Mouse (Mus musculus) monocyte, adult 5-6 weeks (primary cell): ENCODE measurements at regions not wholly inside any gene's neighbourhood (a gene's known extent, or its start where the extent isn't known, plus 50 kb on each side); places are given as distances from the start of the nearest gene placed in this dataset.

Experiments used
- ATAC-seq: fragments of 153-309, 156-312 bp; replicated peaks from 2 replicates; pipeline ENCODE4 v1.8.0; 2017; ENCODE audit warnings: mild to moderate bottlenecking; ENCODE audit not compliant: low TSS enrichment, insufficient number of reproducible peaks, severe bottlenecking, poor library complexity, low FRiP score

- no peak for ATAC-seq
Observed at GRCm38 (mm10) chr2:74973386-74973785, 147.8 kb downstream of the Mtx2 start.

GRCm38 (mm10) chr2:74974595-74975325 lies 149.2 kb downstream of the Mtx2 start:
- ATAC-seq, result no peak

- ATAC-seq, result no peak
Observed at GRCm38 (mm10) chr2:74977348-74977747, 151.7 kb downstream of the Mtx2 start.

GRCm38 (mm10) chr2:74977828-74978227 lies 152.2 kb downstream of the Mtx2 start:
- no peak for ATAC-seq

GRCm38 (mm10) chr2:74981856-74982255 lies 156.3 kb downstream of the Mtx2 start:
- no peak for ATAC-seq

GRCm38 (mm10) chr2:74993802-74994201 lies 168.2 kb downstream of the Mtx2 start:
- ATAC-seq, result no peak

GRCm38 (mm10) chr2:74994998-74995397 lies 169.4 kb downstream of the Mtx2 start:
- ATAC-seq, result no peak

- no peak for ATAC-seq
Observed at GRCm38 (mm10) chr2:74997736-74998135, 172.1 kb downstream of the Mtx2 start.

- ATAC-seq, result no peak
Observed at GRCm38 (mm10) chr2:75000368-75000796, 174.8 kb downstream of the Mtx2 start.

GRCm38 (mm10) chr2:75002562-75002961 lies 177.0 kb downstream of the Mtx2 start:
- no peak for ATAC-seq

- no peak for ATAC-seq
Observed at GRCm38 (mm10) chr2:75008116-75008515, 182.5 kb downstream of the Mtx2 start.

GRCm38 (mm10) chr2:75010647-75011046 lies 185.0 kb downstream of the Mtx2 start:
- no peak for ATAC-seq

GRCm38 (mm10) chr2:75012046-75012445 lies 186.4 kb downstream of the Mtx2 start:
- ATAC-seq, result no peak

GRCm38 (mm10) chr2:75014994-75015728 lies 189.6 kb downstream of the Mtx2 start:
- ATAC-seq, result no peak

GRCm38 (mm10) chr2:75019459-75019858 lies 193.9 kb downstream of the Mtx2 start:
- ATAC-seq, result no peak

GRCm38 (mm10) chr2:75021639-75022038 lies 196.0 kb downstream of the Mtx2 start:
- ATAC-seq, result no peak

GRCm38 (mm10) chr2:75028151-75028550 lies 202.5 kb downstream of the Mtx2 start:
- ATAC-seq, result no peak

GRCm38 (mm10) chr2:75029089-75029693 lies 203.6 kb downstream of the Mtx2 start:
- ATAC-seq, result no peak

- ATAC-seq, result no peak
Observed at GRCm38 (mm10) chr2:75034708-75035107, 209.1 kb downstream of the Mtx2 start.

- ATAC-seq, result no peak
Observed at GRCm38 (mm10) chr2:75039066-75039465, 213.5 kb downstream of the Mtx2 start.
